23 mouse cellular contexts compared by ENCODE assay signal in genomic region chr3:49973994-49974393, GRCm38 (mm10).
DNase-seq lines count a peak whose midpoint lies in the region; ATAC-seq and TF ChIP-seq lines count a peak whose summit lies in the region.
"Had no signal": no experiment of that assay in that cellular context is flagged by ENCODE, and none has a peak within 500 bp of the region (broad histone marks: within the 10 kb centered on the region; RNA-seq: fewer than 3 reads in every experiment).

No protein-coding gene starts in this region.

- H3K27ac ChIP-seq in embryonic fibroblast, embryonic 13.5 days (ENCODE audit: insufficient read depth, low read length), result peak overlapping the region; percentile 85
- H3K27ac ChIP-seq: embryonic facial prominence, embryonic 13.5 days; embryonic facial prominence, embryonic 15.5 days; forebrain, embryonic 13.5 days had no signal

- TF ChIP-seq POLR2A in embryonic fibroblast, embryonic 13.5 days (IDR thresholded peaks at IDR 0.05; ENCODE audit: low read depth, low read length), result no peak

- no peak for TF ChIP-seq CTCF in embryonic fibroblast, embryonic 13.5 days (IDR thresholded peaks at IDR 0.05; ENCODE audit: borderline replicate concordance, insufficient read depth, low read length)

- DNase-seq in 3T3-L1 (ENCODE audit: low read depth, low spot score), result peak; percentile 84
- DNase-seq in Muller cell, postnatal 12 days (ENCODE audit: inconsistent ontology term), result peak; percentile 61
- DNase-seq in cerebellum, postnatal 25 days, result no peak
- no peak for DNase-seq in adrenal gland, postnatal 25 days
- no peak for DNase-seq in adrenal gland, adult (ENCODE audit: inconsistent age in 2 of 2, low spot score in 1 of 2)
- DNase-seq: adrenal gland, adult 2 months; adrenal gland, postnatal 10 days; adrenal gland, postnatal 36 days; cerebellum, adult 11-12 months; cerebellum, adult 2 months; cerebellum, adult 9-10 months; cerebellum, postnatal 10 days; cerebellum, postnatal 36 days; embryo, embryonic 11 days had no signal

- ATAC-seq in monocyte, adult 5-6 weeks (replicated peaks; ENCODE audit: insufficient number of reproducible peaks, low FRiP score, low TSS enrichment, poor library complexity, severe bottlenecking), result no peak
- ATAC-seq: activated CD4-positive, CD25-positive, alpha-beta regulatory T cell, adult 4 months; CD4-positive, CD25-positive, alpha-beta regulatory T cell, adult 4 months; forebrain, embryonic 13.5 days; forebrain, embryonic 16.5 days; Patski had no signal

- no peaks in the 10 kb centered on the region; the same call in 1 of the 2 replicates for H3K4me1 ChIP-seq in embryonic fibroblast, embryonic 13.5 days (ENCODE audit: control insufficient read depth, insufficient read depth, low read length)
- H3K4me1 ChIP-seq: embryonic facial prominence, embryonic 13.5 days; embryonic facial prominence, embryonic 15.5 days; forebrain, embryonic 13.5 days had no signal

- H3K4me3 ChIP-seq in embryonic fibroblast, embryonic 13.5 days (ENCODE audit: insufficient read depth, low read length), result no peak overlapping the region
- H3K4me3 ChIP-seq: embryonic facial prominence, embryonic 13.5 days; embryonic facial prominence, embryonic 15.5 days; forebrain, embryonic 13.5 days had no signal

Comparison
In these comparisons a context has a peak if more than half of its experiments do, and no peak if none do; other contexts are left out.
1. DNase-seq: peak in 3T3-L1 (single experiment) and Muller cell, postnatal 12 days (single experiment); none in cerebellum, postnatal 25 days (0 of 2), adrenal gland, postnatal 25 days (single experiment) and adrenal gland, adult (0 of 2).